Mouse (Mus musculus) bone marrow macrophage, adult 2 months (primary cell): ENCODE measurements around the gene Ppp1r11.

Experiments
- CTCF ChIP-seq: IDR thresholded peaks from 2 replicates; pipeline ENCODE4 v1.5.1; 2012; ENCODE audit warnings: low read depth, mild to moderate bottlenecking, low read length, moderate library complexity
- POLR2A ChIP-seq: IDR thresholded peaks from 2 replicates; pipeline ENCODE4 v1.6.1; 2012; ENCODE audit warnings: mild to moderate bottlenecking, low read depth, low read length, borderline replicate concordance

GRCm38 (mm10) chr17:36908235-36908634, 43.3 kb downstream of the Ppp1r11 start:
- no peak for TF ChIP-seq CTCF
- no peak for TF ChIP-seq POLR2A
